Mouse (Mus musculus): ENCODE results near the gene Dgcr2.

The Dgcr2 gene

DNA sequence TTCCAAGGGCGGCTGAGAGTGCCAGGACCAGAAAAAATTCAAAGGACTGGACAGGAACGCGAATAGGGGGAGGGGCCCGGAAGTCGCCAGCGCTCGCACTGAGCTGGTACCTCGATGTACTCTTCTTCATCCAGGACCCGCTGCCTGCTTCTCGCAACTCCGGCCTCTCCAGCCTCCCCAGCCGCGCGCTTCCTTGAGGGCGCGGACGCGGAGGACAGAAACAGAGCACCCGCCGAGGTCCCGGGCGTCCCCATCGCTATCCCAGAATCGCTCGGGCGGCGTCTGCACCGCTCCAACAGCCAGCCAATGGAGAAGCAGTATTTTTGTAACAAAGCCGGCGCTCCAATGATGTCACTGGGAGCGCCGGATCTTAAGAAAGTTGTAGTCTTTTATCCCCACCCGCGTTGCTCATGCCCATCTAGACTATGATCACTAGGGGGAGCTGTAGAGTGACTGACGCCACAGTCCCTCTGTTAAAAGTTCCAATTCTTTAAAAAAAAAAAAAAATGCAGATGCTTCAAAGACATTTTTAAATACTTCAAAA lies 12.8 kb upstream of the Dgcr2 start, which contains the start of gene Ess2:
Ess2 (minus strand) TSS at position 297 of the 544 bp plus-strand sequence.
- DNase-seq (ENCODE audit: low read depth in 1 of 2, low spot score in 2 of 2), result peak; percentile 71 to 83

- DNase-seq (ENCODE audit: low read depth in 1 of 2, low spot score in 2 of 2), result no peak
These were observed 2.3 kb downstream of the Dgcr2 start for GRCm38 (mm10) chr16:17896091-17896490.

DNA sequence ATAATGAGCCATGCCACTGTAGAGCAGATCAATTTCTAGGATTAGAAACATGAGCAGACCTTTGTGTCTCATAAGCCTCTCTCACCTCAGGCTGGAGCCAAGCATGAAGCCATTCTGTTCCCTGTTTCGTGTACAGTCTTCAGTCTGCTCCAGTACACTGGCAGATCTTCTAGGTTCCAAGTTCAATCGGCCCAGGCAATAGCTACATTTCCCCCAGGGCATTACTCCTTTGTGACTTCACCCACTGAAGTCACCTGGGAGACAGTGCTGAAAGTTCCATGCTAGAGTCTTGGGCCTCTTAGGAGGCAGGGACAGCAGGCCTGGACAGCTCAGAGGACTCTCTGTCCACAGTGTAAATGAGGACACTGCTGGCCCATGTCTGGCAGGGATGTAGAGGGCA lies 4.4 kb downstream of the Dgcr2 start, which contains the start of gene Tssk1:
Tssk1 (plus strand) TSS at position 301 of the 400 bp plus-strand sequence.
- no peak for DNase-seq (ENCODE audit: low read depth in 1 of 2, low spot score in 2 of 2)

- no peak for DNase-seq (ENCODE audit: low read depth in 1 of 2, low spot score in 2 of 2)
These were observed 5.8 kb downstream of the Dgcr2 start for GRCm38 (mm10) chr16:17892606-17893005.

GRCm38 (mm10) chr16:17891567-17891959 lies 6.8 kb downstream of the Dgcr2 start, which contains the start of gene Gm20518:
TSS of gene Gm20518 (minus strand) at chr16:17891671.
- peak; percentile 83 to 94 for DNase-seq (ENCODE audit: low read depth in 1 of 2, low spot score in 2 of 2)

- DNase-seq (ENCODE audit: low read depth in 1 of 2, low spot score in 2 of 2), result peak in 1 of 2 experiments; percentile 10
These were observed 7.3 kb downstream of the Dgcr2 start for GRCm38 (mm10) chr16:17890917-17891566.

- DNase-seq (ENCODE audit: low read depth in 1 of 2, low spot score in 2 of 2), result no peak
These were observed 8.0 kb downstream of the Dgcr2 start for GRCm38 (mm10) chr16:17890342-17890727.

DNA sequence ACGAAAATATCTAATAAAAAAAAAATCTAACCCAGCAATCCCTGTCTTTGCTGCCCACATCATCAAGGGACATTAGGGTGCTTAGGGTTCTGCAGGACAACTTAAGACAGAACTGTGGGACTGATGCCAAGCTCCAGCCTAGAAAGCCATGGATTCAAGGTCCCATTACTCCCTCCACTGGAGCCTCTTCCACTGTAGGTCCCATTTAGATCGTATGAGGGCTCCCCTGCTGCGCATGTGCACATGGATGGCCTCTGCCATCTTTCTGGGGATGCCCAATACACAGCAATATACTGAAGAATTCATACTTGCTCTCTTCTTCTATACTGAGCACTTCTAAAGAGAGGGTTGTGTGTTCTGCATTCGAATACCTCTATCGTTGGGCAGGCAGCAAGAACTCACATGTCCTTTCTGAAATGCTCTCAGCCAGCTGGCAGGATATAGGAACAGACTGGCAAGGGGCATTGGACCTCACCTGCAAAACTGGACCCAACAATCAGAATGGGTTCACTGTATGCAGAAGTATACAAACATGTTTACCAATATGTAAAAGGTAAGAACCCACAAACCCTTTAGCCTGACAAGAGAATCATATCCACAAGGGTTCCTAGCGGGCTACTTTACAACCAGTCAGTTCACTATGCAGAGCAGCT lies 8.5 kb downstream of the Dgcr2 start:
- DNase-seq (ENCODE audit: low read depth in 1 of 2, low spot score in 2 of 2), result no peak

DNA sequence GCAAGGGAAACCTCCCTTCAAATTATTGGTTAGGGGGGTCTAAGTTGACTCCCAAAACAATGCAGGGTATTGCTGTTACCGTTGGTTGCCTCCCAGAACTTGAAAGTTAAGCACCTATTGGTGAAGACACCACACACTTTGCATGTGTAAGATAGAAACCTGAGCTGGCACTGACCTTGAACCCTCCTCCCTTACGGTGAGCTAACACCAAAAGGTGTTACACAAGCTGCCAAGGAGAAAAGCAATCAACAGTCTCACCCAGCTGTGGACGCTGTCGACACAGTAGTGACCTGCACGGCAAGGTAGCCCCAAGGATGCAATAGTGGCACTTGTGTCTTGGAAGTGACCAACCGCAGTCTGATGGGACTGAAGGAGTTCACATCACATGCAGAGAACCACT lies 14.2 kb downstream of the Dgcr2 start:
- no peak for DNase-seq (ENCODE audit: low read depth in 1 of 2, low spot score in 2 of 2)

DNA sequence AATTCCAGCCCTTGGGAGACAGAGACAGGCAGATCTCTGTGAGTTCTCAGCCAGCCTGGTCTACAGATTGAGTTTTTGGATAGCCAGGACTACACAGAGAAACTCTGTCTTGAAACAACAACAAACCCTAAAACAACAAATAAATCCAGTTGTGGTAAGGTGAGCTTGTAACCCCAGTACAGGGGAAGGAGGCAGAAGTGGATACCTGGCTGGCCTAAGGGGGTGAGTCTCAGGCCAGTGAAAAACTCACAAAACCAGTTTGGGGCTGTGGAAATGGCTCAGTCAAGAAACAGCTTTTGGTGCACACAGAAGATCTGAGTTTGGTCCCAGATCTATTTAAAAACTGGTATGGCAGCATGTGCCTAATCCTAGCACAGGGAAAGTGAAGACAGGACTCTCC lies 16.2 kb downstream of the Dgcr2 start:
- no peak for DNase-seq (ENCODE audit: low read depth in 1 of 2, low spot score in 2 of 2)

GRCm38 (mm10) chr16:17879571-17879970 lies 18.8 kb downstream of the Dgcr2 start:
- no peak for DNase-seq (ENCODE audit: low read depth in 1 of 2, low spot score in 2 of 2)

DNA sequence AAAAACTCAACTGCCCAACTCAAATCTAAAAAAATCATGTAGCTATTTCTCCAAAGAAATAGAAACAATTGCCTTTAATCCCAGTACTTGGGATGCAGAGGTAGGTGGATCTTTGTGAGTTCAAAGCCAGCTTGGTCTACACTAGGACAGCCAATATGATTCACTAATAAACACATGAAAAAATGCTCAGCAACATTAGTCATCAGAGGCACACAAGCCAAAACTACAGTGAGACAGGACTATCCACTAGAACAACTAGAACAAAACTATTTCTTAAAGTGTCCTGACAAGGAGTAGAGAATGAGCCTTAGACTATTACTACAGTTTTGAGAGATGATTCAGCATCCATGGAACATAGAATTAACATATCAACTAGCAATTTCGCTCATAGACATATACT lies 22.3 kb downstream of the Dgcr2 start:
- no peak for DNase-seq (ENCODE audit: low read depth in 1 of 2, low spot score in 2 of 2)

DNA sequence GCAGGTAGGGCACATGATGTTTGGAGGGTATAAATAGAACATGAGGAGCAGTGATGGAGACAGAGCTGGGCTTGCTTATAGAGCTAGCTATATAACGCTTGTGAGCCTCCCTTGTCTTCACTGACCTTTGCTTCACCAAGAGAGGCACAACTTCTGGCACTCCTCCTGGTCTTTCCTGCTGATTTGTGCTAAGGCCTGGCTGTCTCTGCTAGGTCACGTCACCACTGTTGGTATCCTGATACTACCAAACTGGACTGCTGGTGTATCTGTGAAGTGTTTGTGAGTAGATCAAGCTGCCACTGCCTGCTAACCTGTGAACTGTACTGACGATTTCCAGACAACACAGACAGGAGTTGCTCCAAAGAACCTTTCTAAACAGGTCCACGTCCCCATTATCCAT lies 23.2 kb downstream of the Dgcr2 start:
- no peak for DNase-seq (ENCODE audit: low read depth in 1 of 2, low spot score in 2 of 2)

GRCm38 (mm10) chr16:17872995-17873394 lies 25.4 kb downstream of the Dgcr2 start:
- no peak for DNase-seq (ENCODE audit: low read depth in 1 of 2, low spot score in 2 of 2)

DNA sequence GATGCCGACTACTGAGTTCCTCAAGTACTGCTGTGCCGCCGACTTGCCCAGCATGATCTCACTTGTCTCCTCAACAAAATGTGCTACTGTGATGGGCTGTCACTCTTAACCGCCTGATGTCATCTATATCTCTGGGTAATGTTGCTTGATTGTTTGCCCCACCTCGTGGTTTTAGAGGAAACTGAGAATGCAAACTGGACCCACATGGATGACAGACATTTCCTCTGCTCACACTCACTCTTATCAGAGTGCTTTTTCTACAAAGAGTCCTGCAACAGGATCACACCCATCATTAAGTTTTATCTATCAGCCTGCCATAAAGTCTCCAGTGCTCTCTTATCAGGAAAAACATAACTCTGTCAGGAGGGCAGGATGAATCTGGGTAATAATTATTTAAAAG lies 27.1 kb downstream of the Dgcr2 start:
- no peak for DNase-seq (ENCODE audit: low read depth in 1 of 2, low spot score in 2 of 2)

- DNase-seq (ENCODE audit: low read depth in 1 of 2, low spot score in 2 of 2), result no peak
These were observed 32.6 kb downstream of the Dgcr2 start for GRCm38 (mm10) chr16:17865770-17866169.

GRCm38 (mm10) chr16:17865293-17865692 lies 33.1 kb downstream of the Dgcr2 start:
- DNase-seq (ENCODE audit: low read depth in 1 of 2, low spot score in 2 of 2), result no peak

DNA sequence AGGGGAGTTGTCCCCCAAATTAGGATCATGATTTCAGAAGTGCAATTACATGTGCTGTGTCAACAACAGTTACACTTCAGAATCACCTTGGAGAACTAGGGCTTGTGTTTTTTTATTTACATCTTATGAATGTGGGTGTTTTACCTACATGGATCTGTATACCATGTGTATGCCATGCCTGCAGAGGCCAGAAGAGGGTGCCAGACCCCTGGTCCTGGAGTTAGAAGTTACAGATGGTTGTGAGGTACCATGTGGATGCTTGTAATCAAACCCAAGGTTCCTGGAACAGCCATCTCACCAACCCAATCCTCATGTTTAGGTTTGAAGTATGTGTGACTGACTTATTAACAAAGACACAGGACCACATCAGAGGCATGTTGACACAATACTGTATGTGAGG lies 39.8 kb downstream of the Dgcr2 start:
- no peak for DNase-seq (ENCODE audit: low read depth in 1 of 2, low spot score in 2 of 2)

DNA sequence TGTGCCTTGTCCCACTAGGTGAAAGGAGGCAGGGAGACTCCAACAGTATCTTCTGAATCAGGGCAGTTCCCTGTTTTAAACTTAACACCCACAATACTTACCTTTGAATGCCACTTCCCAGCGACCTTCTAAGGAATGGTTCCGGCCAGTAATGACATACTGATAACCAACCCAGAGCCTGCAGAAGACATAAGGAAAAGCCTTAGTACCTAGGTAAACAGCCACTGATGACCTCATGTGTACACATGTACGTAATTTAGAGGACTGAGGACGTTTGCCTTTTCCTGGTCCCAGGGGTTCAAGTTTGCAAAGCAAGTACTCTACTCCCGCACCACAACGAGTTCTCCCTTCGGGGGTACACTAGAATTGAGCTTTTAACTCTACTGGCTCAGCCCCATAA lies 41.2 kb downstream of the Dgcr2 start:
- no peak for DNase-seq (ENCODE audit: low read depth in 1 of 2, low spot score in 2 of 2)

GRCm38 (mm10) chr16:17853263-17853662 lies 45.1 kb downstream of the Dgcr2 start:
- no peak for DNase-seq (ENCODE audit: low read depth in 1 of 2, low spot score in 2 of 2)

DNA sequence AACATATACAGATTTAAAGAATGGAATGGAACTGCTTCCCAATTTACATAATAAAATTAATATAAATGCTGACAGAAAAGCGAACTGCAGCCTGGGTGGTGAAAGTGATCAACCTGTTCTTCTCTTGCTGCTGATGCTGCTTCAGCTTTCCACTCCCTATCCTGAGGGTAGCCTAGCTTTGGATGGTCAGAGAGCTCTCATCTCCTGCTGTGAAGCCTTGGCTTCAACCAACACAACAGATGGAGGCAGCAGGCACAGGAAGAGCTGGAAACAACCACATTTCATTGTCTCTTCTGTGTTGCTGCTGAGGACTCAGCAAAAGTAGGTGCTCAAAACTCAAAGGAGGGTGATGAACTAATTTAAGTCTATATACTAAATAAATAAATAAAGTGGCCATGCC lies 46.5 kb downstream of the Dgcr2 start:
- DNase-seq (ENCODE audit: low read depth in 1 of 2, low spot score in 2 of 2), result no peak

- no peak for DNase-seq (ENCODE audit: low read depth in 1 of 2, low spot score in 2 of 2)
These were observed 47.0 kb downstream of the Dgcr2 start for GRCm38 (mm10) chr16:17851331-17851730.

Data from monocyte, adult 2 months (primary cell).